Mouse (Mus musculus): ENCODE measurements around the gene Slc12a1.

DNA sequence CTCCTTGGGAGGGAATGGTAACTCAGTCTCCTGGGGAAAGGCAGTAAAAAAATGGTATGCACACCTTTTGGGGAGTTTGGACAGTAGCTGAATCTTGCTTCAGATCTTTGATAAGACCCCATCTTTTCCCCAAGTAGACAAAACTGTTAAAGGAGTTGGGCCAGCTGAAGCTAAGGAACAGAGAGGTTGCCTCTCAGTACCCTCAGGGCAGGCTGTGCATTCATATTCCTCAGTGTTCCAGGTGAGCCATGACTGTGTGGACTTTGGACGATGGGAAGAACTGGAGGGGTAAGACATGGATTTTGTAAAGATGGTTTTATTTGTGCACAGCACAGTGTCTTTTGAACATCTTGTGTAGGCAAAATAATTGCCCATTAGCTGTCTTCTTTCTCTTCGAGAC is 108.0 kb downstream of the Slc12a1 start:
- no peak for TF ChIP-seq TAL1 (conservative IDR thresholded peaks at IDR 0.05; ENCODE audit: low read depth, low read length)
- TF ChIP-seq GATA1 (IDR thresholded peaks at IDR 0.05; ENCODE audit: borderline replicate concordance, low read length), result no peak
- no peak for TF ChIP-seq CTCF (IDR thresholded peaks at IDR 0.05; ENCODE audit: low read depth, low read length)

Measured in G1E (cell line).